Mouse (Mus musculus) ES-E14 (cell line): ENCODE results near the gene Idh3a.

Source experiments
- MAFK ChIP-seq: IDR thresholded peaks from 2 replicates; pipeline ENCODE4 v1.6.1; 2014; ENCODE audit warnings: mild to moderate bottlenecking, low read depth, low read length, inconsistent platforms; ENCODE audit not compliant: insufficient read depth
- ZC3H11A ChIP-seq: IDR thresholded peaks from 2 replicates; pipeline ENCODE4 v1.6.1; 2012; ENCODE audit warnings: low read depth, mild to moderate bottlenecking, inconsistent platforms, low read length, borderline replicate concordance

DNA sequence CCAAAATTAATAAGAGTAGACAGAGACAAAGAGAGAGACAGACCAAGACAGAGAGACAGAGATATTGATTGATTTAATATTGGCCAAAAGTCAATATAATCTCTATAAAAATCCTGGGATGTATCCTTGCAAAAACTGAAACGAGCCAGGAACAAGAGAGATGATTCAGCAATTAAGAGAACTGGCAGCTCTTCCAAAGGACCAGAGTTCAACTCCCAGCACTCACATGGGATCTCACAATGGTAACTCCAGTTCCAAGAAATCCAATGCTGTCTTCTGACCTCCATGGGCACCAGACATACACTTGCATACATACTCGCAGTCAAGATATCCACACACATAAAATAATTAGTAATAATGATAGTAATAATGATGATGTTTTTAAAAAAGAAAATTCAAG, 66.6 kb downstream of the Idh3a start:
- no peak for TF ChIP-seq ZC3H11A
- TF ChIP-seq MAFK, result no peak
